Mouse (Mus musculus): ENCODE data around the gene Hmcn2. TPM values are rescaled to one million over a fixed set of nuclear protein-coding genes. Genes with fewer than 3 reads are reported as not detected.
A peak's percentile ranks its signal among the peaks of the same experiment; 100 is the strongest.

Gene Hmcn2
- 10 to 100 TPM; 21.6 to 36.8 TPM for total RNA-seq (2021)
- long read RNA-seq, experiment 1, partial matches to known transcripts, result 18 of 23 reads
- long read RNA-seq, experiment 1, other reads (novel, unspliced or antisense), result 5 of 23 reads
- long read RNA-seq, experiment 2, partial matches to known transcripts, result 6 of 7 reads
- long read RNA-seq, experiment 2, other reads (novel, unspliced or antisense), result 1 of 7 reads

GRCm38 (mm10) chr2:31314007-31314465 is at the start of gene Hmcn2:
Hmcn2 (plus strand) TSS chr2:31314415.
- peak within 1 kb of the TSS; percentile 74 for H3K27ac ChIP-seq
- peak within 1 kb of the TSS; percentile 70 for H3K4me3 ChIP-seq
- TF ChIP-seq CTCF (IDR thresholded peaks at IDR 0.05), result no peak
- peak; percentile 78 for DNase-seq
- intact Hi-C loops (cut with DNase I), result loop anchor here (5.0 kb wide), 1 partner anchor 63 kb away; no protein-coding TSS in a partner anchor

- no peak overlapping the region for H3K4me3 ChIP-seq
- no peak for DNase-seq
- intact Hi-C loops (cut with DNase I), result no loop called here
- TF ChIP-seq CTCF (IDR thresholded peaks at IDR 0.05), result no peak
- no peak overlapping the region for H3K27ac ChIP-seq
These were observed 46.8 kb upstream of the Hmcn2 start for GRCm38 (mm10) chr2:31267447-31267846.

- no peak for DNase-seq
- intact Hi-C loops (cut with DNase I), result no loop called here
- no peak for TF ChIP-seq CTCF (IDR thresholded peaks at IDR 0.05)
- Histone ChIP-seq H3K4me3 (no peak overlapping the region), H3K27ac (no peak overlapping the region)
These were observed 45.6 kb upstream of the Hmcn2 start for GRCm38 (mm10) chr2:31268631-31269030.

GRCm38 (mm10) chr2:31269188-31269587 is 45.0 kb upstream of the Hmcn2 start:
- Histone ChIP-seq H3K4me3 (no peak overlapping the region), H3K27ac (no peak overlapping the region)
- TF ChIP-seq CTCF (IDR thresholded peaks at IDR 0.05), result no peak
- DNase-seq, result no peak
- intact Hi-C loops (cut with DNase I), result no loop called here

DNA sequence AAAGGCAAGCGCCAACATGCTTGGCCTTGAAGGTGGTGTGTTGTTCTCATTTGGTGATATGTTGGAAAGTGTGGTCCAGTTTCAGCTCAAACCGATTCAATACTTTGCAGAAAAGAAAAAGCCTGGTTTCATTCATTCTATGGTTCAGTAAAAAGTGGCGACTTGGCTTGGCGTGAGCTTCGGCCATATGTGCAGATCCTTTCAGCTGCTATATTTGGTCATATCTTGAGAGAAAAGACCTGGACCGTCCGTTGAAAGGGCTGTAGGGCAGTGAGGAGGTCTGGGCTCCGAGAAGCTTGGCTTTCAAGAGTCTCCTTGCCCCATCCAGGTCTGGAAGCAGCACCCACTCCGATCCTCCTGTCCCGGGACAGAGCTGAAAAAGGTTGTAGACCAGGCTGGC is 44.4 kb upstream of the Hmcn2 start:
- intact Hi-C loops (cut with DNase I), result loop anchor here (1.0 kb wide), 1 partner anchor 76 kb away; no protein-coding TSS in a partner anchor
- no peak for DNase-seq
- no peak for TF ChIP-seq CTCF (IDR thresholded peaks at IDR 0.05)
- H3K4me3 ChIP-seq, result no peak overlapping the region
- no peak overlapping the region for H3K27ac ChIP-seq

DNA sequence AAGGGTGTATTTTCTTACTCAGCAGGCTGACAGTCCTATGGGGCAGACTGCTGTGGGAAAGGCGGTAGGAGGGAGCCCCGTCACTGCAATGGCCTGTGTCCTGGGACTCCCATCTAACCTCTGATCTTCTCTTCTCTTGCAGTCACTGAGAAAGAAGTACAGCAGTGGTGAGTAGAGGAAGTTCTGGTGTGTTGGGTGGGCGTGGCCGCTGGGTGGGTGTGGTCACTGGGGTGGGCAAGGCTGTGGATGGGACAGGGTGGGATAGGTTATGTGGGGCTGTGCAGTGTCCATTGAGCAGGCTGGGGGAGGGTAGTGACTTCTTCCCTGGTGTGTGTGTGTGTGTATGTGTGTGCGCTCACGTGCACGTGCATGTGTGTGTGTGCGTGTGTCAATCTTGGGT is 43.7 kb upstream of the Hmcn2 start:
- H3K27ac ChIP-seq, result no peak overlapping the region
- no peak for TF ChIP-seq CTCF (IDR thresholded peaks at IDR 0.05)
- no peak for DNase-seq
- H3K4me3 ChIP-seq, result no peak overlapping the region
- intact Hi-C loops (cut with DNase I), result loop anchor here (1.0 kb wide), 1 partner anchor 76 kb away; no protein-coding TSS in a partner anchor

DNA sequence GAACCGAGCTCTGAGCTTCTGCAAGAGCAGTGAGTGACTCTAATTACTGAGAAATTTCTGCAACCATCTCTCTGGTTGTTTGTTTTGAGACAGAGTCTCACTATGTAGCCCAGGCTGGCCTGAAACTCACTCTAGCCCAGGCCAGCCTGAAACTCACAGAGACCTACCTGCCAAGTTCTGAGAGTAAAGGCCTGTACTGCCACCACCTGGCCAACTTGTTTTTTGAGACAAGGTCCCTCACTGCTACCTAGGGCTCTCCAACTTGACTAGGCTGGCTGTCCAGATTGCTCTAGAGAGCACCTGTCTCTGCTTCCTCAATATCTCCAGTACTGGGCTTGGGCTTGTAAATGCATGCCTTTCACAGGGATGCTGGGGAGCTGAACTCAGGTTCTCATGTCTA is 43.1 kb upstream of the Hmcn2 start:
- intact Hi-C loops (cut with DNase I), result no loop called here
- DNase-seq, result no peak
- no peak overlapping the region for H3K27ac ChIP-seq
- TF ChIP-seq CTCF (IDR thresholded peaks at IDR 0.05), result peak; percentile 46
- no peak overlapping the region for H3K4me3 ChIP-seq

GRCm38 (mm10) chr2:31274993-31275392 is 39.2 kb upstream of the Hmcn2 start:
- DNase-seq, result no peak
- Histone ChIP-seq H3K4me3 (no peak overlapping the region), H3K27ac (no peak overlapping the region)
- intact Hi-C loops (cut with DNase I), result no loop called here
- no peak for TF ChIP-seq CTCF (IDR thresholded peaks at IDR 0.05)

- TF ChIP-seq CTCF (IDR thresholded peaks at IDR 0.05), result no peak
- DNase-seq, result no peak
- intact Hi-C loops (cut with DNase I), result no loop called here
- H3K4me3 ChIP-seq, result no peak overlapping the region
- no peak overlapping the region for H3K27ac ChIP-seq
These were observed 36.4 kb upstream of the Hmcn2 start for GRCm38 (mm10) chr2:31277810-31278209.

DNA sequence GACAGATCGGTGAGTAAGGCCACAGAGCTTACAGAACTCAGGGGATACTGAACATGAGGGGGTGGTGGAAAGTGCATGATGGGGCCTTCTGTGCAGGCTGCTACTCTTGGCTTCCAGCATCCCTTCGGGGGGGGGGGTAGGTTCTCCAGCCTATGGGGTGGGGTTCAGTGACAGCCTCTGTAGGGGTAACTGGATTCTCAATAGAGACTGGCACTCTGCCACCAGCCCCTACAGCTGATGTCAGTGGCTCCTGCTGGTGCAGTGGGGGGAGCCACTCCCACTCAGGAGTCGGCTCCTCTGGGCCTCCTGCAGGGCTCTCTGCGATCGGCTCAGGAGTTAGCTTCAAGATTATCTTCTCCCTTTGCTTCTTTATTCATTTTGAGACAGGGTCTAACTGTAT is 35.7 kb upstream of the Hmcn2 start:
- TF ChIP-seq CTCF (IDR thresholded peaks at IDR 0.05), result no peak
- no peak for DNase-seq
- no peak overlapping the region for H3K27ac ChIP-seq
- no peak overlapping the region for H3K4me3 ChIP-seq
- intact Hi-C loops (cut with DNase I), result no loop called here

DNA sequence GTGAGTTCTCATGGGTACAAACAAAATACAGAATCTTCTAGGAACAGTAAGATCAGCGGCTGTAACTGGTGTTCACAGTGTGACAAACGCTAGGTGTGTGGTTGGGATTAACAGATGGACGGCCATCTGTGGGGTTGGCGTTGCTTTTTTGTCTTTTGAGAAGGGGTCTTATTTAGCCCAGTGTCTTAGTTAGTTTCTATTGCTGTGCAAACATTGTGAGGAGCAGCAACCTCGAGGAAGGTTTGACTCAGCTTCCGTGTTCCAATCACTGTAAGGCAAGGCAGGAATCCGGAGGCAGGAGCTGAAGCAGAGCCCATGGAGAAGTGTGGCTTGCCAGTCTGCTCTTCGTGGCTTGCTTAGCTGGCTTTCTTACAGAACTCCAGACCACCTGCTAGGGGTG is 33.1 kb upstream of the Hmcn2 start:
- no peak for DNase-seq
- H3K4me3 ChIP-seq, result no peak overlapping the region
- H3K27ac ChIP-seq, result no peak overlapping the region
- no peak for TF ChIP-seq CTCF (IDR thresholded peaks at IDR 0.05)
- intact Hi-C loops (cut with DNase I), result no loop called here

GRCm38 (mm10) chr2:31282266-31282665 is 31.9 kb upstream of the Hmcn2 start:
- H3K4me3 ChIP-seq, result no peak overlapping the region
- peak; percentile 42; the same call in 1 of the 2 replicates for TF ChIP-seq CTCF (IDR thresholded peaks at IDR 0.05)
- intact Hi-C loops (cut with DNase I), result no loop called here

DNA sequence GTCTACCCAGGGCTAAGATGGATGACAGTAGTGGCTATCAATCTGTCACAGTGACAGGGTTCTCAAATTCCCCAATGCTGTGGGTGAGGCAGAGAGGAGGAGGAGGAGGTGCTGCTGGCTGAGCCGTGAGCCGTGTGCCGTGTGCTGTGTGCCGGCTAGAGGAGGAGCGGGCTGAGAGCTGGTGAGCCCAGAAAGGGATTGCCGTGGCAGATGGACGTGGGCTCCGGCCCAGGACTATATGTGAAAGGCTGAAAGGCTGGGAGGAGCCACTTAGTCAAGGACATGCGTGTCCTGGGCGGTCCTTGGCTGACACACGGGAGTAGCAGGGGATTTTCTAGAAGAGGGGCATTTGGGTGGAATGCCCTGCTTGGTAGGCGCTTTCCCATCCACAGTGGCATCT is 31.3 kb upstream of the Hmcn2 start:
- Histone ChIP-seq H3K4me3 (no peak overlapping the region), H3K27ac (no peak overlapping the region)
- no peak for DNase-seq
- intact Hi-C loops (cut with DNase I), result no loop called here
- no peak for TF ChIP-seq CTCF (IDR thresholded peaks at IDR 0.05)

More at GRCm38 (mm10) chr2:31282266-31282665, 31.9 kb upstream of the Hmcn2 start:
- no peak overlapping the region for H3K27ac ChIP-seq
- no peak for DNase-seq

- intact Hi-C loops (cut with DNase I), result no loop called here
These were observed 29.7 kb upstream of the Hmcn2 start for GRCm38 (mm10) chr2:31284531-31284930.

More at GRCm38 (mm10) chr2:31284531-31284930, 29.7 kb upstream of the Hmcn2 start:
- H3K4me3 ChIP-seq, result no peak overlapping the region
- TF ChIP-seq CTCF (IDR thresholded peaks at IDR 0.05), result no peak
- no peak for DNase-seq
- no peak overlapping the region for H3K27ac ChIP-seq
